Mouse (Mus musculus) thymus, postnatal 10 days (tissue): ENCODE data around the gene Polr2a.

Source experiments
- DNase-seq, 2 experiments: peaks; one replicate each; pipeline ENCODE4 v3.0.0; 2021; ENCODE audit warnings: low spot score in 2 of 2

Polr2a gene

DNA sequence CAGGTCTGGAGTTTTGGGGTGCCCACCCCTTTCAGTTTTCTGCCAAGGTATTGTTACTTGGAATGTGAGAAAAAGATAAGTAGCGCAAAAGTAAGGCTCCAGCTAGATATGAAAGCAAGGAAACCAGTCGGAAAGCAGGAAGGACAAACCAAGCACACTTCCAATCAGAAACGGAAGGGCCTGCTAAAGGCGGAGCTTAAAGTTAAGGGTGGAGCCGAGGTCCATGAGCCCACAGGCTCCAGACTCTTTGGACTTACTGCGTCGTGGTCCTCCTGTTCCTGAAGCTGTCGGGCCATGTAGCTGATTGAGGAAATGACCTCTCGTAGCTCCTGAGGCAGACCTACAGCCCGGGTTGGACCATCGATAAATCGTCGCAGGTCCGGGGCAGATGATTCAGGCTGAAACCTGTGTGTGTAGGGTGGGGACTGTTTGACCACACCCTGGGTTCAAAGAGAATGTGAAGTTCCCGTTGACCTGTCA, 26.4 kb upstream of the Polr2a start:
- DNase-seq, result no peak

DNA sequence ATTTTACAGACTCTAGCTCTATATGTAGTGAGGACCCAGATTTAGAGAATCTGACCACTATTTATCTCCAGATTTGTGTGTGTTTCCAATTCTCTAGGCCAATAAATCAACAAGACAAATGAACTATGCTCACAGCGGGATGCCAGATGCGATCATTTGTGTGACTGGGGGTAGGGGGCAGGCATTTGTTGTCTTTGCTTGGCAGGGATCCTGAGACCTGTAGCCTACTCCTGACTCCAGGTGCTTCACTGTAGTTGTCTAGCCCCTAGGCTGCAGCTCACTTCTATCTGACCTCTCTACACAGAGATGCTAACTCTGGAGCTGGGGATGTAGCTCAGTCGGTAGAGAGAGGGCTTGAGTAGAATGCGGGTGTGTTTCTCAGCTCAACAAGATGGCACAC, 23.4 kb upstream of the Polr2a start:
- no peak for DNase-seq

DNA sequence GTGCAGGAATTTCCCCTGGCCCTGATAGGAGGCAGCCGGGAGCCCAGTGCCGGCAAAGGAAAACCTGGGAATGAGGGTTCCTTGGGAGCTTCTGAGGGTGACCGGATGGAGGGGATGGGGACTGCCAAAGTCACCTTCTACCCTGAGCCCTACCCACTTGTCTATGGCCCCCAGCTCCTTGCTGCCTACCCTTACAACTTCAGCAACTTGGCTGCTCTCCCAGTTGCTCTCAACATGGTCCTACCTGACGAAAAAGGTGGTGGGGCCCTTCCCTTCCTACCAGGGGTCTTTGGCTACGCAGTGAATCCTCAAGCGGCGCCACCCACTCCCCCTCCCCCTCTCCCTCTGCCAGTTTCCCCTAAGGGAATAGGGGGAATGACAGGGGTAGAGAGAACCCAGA, 20.5 kb upstream of the Polr2a start:
- DNase-seq, result no peak

DNA sequence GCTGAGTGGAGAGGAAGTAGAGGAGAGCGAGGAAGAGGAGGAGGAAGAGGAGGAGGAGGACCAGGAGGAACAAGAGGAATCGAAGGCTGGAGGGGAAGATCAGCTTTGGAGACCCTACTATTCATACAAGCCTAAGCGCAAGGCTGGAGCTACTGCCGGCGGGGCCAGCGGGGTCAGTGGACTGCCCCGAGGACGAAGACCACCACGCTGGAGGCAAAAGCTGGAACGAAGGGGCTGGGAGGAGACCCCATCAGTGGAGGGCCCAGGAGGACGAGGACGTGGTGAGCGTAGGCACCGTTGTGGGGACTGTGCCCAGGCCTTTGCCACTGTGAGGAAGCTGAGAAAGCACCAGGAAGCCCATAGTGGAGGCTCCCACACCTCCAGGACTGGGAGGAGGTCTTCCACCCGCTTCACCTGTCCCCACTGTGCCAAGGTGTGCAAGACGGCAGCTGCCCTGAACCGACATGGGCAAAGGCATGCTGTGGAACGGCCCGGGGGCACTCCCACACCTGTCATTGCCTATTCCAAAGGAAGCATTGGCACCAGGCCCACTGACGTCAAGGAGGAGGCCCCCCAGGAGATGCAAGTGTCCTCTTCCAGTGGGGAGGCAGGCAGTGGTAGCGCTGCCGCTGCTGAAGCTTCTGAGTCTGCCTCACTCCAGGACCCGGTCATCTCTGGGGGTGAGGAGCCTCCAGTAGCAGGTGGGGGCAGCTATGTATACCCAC, 20.0 kb upstream of the Polr2a start:
- DNase-seq, result no peak

DNA sequence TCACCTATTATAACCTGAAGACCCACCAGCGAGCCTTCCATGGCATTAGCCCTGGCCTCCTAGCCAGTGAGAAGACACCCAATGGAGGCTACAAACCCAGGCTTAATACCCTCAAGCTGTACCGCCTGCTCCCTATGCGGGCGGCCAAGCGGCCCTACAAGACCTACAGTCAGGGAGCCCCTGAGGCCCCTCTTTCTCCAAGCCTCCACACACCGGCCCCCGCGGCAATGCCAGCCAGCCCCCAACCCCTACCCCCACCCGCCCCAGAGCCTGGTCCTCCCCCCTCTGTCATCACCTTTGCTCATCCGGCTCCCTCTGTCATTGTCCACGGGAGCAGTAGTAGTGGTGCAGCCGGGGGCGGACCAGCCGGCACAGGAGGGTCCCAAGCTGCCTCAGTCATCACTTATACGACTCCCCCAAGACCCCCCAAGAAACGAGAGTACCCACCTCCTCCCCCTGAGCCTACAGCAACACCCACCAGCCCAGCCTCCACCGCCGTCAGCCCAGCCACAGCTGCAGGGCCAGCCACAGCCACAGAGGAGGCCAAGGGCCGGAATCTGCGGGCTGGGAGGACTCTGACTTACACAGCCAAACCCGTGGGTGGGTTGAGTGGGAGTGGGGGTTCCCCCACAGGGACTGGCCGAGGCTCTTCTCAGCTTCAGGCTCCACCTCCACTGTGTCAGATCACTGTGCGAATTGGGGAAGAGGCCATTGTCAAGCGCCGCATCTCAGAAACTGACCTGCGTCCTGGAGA, 19.2 kb upstream of the Polr2a start:
- DNase-seq, result no peak

DNA sequence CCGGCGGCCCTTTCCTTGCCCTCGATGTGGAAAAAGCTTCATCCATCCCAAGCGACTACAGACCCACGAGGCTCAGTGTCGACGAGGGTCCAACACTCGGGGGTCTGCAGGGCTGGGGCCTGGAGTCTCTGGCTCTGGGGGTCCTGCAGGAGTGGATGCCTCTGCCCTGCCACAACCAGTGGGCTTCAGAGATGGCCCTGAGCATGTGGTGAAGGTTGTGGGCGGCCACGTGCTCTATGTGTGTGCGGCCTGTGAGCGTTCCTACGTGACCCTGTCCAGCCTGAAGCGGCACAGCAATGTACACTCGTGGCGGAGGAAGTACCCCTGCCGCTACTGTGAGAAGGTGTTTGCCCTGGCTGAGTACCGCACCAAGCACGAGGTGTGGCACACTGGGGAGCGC, 18.1 kb upstream of the Polr2a start:
- no peak for DNase-seq

DNA sequence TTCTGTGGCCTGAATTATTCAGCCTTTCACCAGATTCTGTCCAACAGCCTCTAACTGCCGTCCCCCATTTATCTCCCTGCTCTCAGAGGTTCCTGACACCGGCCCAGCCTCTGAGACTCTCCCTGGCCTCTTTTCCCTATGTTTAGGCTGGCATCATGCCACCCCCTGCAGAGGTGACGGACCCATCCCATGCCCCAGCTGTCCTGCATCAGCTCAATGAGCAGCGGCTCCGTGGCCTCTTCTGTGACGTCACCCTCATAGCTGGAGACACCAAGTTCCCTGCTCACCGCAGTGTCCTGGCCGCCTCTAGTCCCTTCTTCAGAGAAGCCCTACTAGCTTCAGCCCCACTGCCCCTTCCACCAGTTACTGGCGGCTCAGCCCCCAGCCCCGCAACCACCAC, 17.3 kb upstream of the Polr2a start:
- DNase-seq, result no peak

DNA sequence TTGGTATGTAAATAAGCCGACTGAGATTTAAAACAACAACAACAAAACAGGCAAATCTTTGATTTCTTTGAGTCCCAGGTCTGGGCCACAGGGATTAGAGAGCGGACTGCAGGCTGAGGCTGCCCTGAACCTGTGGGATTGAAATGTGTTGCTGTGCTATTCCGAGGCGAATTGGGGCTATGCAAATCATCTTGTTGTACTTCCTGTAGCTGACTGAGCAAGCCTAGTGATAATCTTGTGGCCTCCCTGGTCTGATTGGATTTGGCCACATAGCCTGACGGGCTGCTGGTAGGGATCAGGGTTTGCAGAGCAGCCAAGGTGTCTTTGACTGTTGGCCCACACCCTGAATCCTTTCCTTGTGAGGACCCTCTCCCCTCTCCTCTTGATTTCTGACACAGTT, 16.5 kb upstream of the Polr2a start:
- DNase-seq, result no peak

DNA sequence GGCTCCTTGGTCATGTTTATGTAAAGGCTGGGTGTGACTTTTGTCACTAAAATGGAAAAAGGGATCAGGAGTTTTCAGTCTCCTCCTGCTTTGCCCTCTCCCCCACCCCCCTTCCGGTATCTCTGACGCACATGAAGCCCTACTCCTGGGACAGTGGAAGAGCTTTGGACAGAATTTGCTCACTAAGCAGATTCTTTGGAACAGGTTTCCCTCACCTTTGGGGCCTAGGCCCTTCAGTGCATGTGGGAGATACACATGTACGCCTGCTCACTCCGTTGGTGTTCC, 9.1 kb upstream of the Polr2a start:
- DNase-seq, result no peak

DNA sequence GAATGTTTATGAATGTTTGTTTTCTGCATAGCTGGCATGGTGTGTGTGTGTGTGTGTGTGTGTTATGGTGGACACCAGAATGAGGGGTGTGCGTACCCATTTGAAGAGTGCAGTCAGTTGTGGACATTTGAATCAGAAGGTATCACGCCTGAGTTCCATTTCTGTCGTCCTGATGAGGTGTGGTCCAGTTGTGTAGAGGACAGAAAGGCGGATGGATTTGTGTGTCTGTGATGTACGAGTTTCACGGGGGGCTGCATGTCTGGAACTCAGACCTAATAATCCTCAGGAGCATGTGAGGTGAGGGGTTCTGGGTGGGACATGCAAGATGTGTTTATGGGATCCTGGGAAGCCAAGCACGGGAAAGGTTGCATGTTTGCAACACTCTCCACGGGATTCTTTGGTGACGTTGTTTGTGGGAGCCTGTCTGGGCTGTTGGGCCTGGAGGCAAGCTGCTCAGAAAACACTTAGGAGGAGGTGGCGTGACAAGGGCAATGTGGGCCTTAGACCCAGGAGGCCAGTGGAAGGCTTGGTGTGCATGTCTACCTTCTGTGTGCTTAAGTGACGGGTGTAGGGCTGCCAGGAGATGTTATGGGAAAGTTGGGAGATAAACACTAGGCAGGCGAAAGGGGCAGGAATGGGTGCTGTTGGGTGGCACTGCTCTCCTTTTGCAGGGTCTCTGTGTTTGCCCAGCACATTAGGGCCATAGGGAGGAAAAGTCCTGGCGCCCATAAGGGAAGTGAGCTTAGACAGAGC, 8.6 kb upstream of the Polr2a start:
- DNase-seq, result no peak

DNA sequence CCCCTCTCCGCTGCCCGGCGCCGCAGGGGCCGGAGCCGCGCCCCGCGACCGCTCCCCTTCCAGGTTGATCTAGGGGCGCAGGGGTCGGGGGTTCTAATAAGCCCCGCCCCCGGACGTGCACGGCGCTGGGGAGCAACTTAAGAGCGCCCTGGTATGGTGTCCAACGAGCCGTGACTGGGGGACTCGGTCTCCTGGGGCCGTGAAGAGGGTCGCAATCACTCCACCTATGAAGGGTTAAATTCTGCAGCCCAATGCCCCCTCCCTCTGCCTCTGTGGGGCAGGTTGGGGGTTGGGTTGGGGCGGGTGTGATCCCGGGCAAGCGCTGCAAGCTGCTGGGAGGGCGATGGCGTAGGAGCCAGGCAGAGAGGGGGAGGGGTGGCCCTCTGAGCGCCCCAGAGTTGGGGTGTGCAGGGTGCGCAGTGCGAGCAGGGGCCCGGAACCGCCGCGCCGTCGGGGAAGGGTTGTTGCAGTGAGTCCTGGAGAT, 7.7 kb upstream of the Polr2a start:
- DNase-seq, result peak; percentile 85 to 91

DNA sequence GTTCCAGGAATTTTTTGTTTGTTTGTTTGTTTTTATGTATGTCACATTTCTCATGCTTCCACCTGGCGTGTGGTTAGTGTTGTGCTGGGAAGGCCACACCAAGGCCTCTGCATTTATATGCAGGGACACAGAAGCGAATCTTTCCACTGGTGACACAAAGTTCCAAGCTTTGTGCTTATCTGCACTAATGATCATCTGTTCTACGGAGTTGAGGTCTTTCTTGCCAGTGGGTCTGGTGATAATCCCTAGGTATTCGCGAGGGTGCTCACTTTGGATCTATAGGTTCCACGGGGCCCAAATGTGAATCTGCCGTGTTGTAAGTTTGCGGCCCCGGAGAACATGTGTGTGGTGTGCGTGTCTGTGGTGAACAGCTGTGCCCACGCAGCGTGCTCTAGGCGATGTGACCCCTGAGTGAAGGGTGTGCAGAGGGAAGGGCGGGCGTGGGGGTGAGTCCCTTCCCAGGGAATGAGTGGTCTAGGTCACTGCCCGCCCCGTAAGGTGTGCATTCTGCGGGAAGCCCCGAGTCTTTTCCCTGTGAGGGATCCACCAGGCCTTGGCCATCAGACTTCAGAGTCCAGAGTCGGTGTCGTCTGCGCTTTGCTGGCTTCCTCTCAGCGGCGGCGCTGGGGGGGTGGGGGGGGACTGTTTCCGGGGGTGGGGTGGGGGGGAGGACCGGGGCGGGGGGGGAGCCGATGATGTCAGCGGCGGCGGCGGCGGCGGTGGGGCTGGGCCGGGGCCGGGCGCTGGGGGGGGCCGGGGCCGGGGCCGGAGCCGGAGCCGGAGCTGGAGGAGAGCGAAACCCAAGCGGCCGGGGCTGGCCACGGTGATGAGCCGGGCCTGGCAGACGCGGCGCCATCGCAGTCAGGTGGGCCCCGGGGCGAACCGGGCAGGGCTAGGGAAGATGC, 7.0 kb upstream of the Polr2a start, which contains the start of gene Zbtb4:
Zbtb4 (plus strand) TSS at position 692 of the 905 bp plus-strand sequence.
- peak; percentile 35 to 53 for DNase-seq

DNA sequence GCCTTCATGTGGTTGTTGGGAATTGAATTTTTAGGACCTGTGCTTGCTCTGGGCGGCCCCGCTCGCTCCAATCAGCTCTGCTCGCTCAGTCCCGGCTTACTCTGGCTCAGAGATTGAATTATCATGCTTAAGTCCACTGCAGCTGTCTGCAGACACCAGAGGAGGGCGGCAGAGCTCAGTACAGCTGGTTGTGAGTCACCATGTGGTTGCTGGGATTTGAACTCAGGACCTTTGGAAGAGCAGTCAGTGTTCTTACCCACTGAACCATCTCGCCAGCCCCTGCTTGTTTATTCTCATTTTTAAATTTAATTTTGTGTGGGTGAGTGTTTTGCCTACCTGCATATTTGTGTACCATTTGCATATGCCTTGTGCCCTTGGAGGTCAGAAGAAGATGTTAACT, 5.1 kb upstream of the Polr2a start:
- no peak for DNase-seq

DNA sequence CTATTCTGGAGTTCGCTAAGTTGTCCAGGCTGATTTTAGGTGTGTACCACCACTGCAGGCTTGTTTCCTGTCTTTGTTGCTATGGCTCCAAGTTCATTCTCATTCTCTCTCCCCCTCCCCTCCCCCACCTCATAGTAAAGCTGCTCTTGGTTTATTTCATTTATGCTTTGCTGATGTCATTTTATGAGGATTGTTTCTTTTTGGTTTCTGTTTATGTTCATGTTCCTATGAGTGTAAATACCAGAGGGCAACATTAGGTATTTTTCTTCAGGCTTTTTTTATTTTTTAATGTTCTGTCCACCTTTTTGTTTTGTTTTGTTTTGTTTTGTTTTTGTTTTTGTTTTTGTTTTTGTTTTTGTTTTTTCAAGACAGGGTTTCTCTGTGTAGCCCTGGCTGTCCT, 3.4 kb upstream of the Polr2a start, which contains the start of gene Slc35g3:
Slc35g3 (minus strand) TSS at position 101 of the 400 bp plus-strand sequence.
- no peak for DNase-seq

DNA sequence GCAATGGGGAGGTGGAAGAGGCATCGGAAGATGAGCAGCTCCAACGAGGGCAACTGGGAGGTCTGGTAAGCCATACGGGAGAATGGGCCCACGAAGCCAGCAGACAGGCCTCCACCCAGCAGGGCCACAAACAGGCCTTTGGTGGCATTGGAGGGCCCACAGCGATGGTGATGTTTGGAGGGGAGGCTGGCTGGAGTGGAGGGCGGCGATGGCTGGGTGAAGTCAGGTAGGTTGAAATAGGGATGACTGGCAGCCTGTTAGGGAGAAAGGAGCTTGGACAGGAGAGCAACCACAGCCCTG, 2.4 kb upstream of the Polr2a start:
- no peak for DNase-seq

DNA sequence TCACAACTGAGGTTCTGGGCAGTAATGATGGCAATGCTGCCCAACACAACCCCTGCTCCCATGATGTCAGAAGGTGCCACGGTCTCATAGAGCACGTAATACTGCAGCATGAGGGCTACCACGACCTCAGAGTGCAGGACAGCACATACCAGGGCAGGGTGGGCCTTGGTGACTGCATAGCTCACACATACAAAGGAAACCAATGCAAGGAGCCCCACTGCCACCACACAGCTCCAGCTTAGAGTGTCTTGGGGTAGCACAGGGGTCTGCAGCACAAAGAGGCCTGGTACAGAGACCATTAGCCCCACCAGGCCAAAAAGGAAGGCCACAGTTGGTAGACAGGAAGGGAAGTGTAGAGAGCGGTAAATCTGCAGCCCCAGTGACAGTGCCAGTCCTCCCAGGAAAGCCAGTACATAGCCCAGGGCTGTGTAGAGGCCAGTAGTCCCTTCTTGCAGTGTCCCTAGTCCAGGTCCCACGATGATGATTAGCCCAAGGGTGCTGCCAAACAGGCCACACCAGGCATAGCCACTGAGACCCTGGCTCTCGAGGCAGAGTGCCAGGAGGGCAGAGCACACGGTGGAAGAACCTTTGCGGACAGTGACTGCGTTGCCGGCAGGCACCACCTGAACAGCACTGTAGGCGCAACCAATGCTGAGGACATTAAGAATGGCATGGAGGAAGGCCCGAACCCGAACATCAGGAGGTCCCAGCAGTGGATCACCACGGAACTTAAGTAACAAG, 1.9 kb upstream of the Polr2a start:
- DNase-seq, result no peak

DNA sequence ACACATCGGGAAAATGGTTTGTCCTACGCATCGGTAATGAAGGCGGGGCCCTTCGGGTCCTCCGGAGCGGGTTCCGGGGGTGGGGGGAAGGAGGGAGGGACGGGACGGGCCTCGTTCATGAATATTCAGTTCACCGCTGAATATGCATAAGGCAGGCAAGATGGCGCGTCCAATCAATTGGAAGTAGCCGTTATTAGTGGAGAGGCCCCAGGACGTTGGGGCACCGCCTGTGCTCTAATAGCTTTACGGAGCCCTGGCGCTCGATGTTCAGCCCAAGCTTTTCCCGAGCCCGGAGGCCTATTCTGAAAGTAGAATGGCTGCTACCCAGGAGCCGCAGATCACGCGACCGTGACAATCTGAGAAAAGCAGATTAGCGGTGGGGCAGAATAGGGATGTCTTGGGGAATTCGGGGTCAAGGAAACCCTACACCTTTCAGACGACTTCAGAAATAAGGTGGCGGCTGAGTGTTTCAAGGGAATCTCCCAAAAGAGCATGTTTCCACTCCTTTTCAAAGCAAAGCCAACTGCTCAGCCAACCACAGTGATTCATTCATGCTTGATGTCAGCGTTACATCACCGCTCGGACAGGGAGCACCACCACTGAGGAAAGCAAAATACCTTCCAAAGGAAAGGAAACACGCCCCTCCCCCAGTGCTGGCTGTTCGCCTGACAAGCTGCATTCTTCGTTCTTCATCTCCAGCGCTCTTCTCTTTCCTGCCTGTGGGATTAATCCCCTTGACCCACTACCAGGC, 709 bp upstream of the Polr2a start:
- peak; percentile 78 to 82 for DNase-seq

DNA sequence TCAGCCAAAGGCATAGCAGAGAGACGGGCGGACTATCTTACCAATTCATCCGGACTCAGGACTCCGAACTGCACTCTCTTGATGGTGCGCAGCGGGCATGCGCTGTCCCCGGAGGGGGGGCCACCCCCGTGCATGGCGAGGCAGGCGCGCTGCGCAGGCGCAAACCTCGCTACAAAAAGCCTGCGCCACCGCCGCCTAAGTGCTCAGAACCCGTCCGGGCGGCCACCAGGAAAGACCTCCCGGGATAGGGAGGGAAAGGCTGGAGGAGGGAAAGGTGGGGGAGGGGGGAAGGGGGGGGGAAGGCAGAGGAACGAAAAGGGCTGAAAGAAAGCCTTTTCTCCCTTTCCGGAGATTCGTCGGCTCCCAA, 364 bp downstream of the Polr2a start:
- peak; percentile 92 to 96 for DNase-seq

DNA sequence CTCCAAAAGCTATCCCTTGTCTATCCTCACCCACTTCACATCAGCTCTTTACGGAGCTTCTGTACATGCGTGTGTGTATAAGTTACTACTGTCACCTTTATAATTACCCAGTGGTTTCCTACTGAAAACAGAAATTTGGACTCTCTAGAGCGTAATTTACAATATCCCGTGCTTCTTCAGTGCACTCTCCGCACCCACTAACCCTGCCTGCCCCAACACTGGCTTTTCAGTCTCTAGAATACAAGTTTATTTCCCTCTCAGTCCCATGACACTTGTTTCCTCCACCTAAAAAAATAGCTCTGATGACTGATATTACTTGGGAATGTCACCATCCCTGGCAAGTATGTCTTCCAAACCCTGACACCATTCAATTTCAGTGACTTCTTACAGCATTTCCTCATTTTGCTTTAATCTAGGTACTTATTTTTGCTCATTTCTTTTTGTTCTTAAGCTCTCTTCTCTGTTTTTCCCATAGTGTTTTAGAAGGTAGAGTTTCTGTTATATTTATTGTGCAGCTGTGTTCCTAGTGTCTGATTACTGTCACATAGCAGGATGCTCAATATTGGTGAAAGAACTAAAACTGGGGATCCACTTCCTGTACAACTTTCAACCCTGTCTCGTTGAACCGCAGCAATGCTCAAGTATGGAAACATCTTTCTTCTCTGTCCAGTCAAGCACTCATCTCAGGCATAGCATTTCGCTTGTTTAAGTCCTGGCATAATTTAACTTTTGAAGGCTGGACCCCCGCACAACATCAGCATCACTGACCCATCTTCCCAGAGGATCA, 941 bp downstream of the Polr2a start:
- no peak for DNase-seq
